Mouse (Mus musculus): ENCODE measurements around the gene Gm10053.

The Gm10053 gene

GRCm38 (mm10) chr19:24899578-24900544 lies 24.4 kb downstream of the Gm10053 start:
- peak in 1 of 2 experiments; percentile 64 for DNase-seq (ENCODE audit: inconsistent age in 2 of 2, low spot score in 1 of 2)

GRCm38 (mm10) chr19:24900581-24901220 lies 25.2 kb downstream of the Gm10053 start, which contains the start of gene Foxd4:
Foxd4 (minus strand) TSS chr19:24901197.
- no peak for DNase-seq (ENCODE audit: inconsistent age in 2 of 2, low spot score in 1 of 2)

GRCm38 (mm10) chr19:24901666-24902065 lies 26.2 kb downstream of the Gm10053 start:
- no peak for DNase-seq (ENCODE audit: inconsistent age in 2 of 2, low spot score in 1 of 2)

DNA sequence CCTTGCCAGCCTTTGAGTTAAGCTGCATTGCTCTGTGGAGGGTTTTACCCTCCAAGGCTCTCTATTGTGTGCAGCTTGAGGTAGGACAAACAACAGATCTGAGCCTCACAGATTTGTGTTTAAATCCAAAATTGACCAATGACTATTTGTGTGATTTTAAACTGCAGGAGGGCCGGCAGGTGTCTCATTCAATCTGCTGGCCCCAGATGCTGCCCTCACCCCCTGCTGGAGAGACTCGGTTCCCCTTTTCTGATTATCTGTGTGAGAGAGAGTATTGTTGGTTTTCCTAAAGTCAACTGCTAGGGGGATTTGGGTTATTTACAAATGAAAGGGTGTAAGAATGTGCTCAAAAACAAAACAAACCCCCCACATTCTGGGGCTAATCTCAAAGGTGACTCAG lies 26.8 kb downstream of the Gm10053 start:
- no peak for DNase-seq (ENCODE audit: inconsistent age in 2 of 2, low spot score in 1 of 2)

- DNase-seq (ENCODE audit: inconsistent age in 2 of 2, low spot score in 1 of 2): no peak
These were observed 27.3 kb downstream of the Gm10053 start for GRCm38 (mm10) chr19:24902821-24903220.

DNA sequence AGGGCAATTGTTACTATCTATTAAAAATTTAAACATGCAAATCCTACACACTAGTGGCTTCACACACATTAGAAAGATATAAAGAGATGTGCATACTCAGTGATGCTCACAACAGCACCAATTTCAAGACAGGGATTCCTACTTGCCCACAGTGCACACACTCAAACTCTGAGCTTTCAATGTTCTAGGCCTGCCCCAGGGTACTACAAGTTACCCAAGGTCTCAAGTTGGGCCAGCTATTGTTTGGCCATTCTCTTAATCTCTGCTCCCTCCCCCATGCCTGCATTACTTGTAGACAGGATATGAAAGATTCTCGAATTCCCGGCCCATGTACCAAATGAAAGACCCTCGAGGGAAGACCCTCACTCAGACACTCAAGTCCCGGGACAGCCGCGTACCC lies 32.2 kb downstream of the Gm10053 start:
- no peak for DNase-seq (ENCODE audit: inconsistent age in 2 of 2, low spot score in 1 of 2)

DNA sequence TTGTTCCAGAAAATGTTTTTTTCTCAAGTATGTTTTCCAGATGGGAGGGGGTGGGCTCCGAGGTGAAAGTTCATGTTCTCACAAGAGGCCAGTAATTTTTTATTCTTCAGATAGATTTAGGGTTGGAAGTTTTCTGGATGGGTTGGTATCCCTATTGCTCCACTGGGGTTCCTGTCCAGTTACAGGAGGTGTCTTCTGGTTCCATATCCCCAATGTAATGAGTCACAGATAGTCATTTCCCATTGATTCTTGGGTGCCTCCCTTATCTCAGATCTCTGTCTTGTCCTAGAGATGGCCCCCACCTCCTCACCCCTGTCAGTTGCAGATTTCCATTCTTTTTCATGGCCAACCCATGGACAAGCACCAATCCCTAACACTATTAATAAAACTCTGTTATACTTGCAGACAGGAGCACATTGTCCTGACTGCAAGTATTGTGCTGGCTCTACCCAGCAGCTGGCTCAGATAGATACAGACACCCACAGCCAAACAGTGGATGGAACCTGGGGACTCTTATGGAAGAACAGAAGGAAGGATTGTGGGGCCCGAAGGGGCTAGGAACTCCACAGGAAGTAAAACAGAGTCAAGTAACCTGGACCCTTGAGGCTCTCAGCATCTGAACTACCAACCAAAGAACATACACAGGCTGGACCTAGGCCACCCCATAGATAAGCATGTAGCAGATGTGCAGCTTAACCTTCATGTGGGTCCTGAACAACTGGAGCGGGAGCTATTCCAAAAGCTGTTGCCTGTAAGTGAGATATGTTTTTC lies 33.1 kb downstream of the Gm10053 start:
- no peak for DNase-seq (ENCODE audit: inconsistent age in 2 of 2, low spot score in 1 of 2)

GRCm38 (mm10) chr19:24920866-24921265 lies 45.4 kb downstream of the Gm10053 start:
- DNase-seq (ENCODE audit: inconsistent age in 2 of 2, low spot score in 1 of 2): peak in 1 of 2 experiments; percentile 59
